In genomic region chr12:21177123-21177698, GRCm38 (mm10) we compare ENCODE assay signal across 29 mouse cellular contexts.
DNase-seq lines count a peak whose midpoint lies in the region; ATAC-seq and TF ChIP-seq lines count a peak whose summit lies in the region.
"Had no signal": no experiment of that assay in that cellular context is flagged by ENCODE, and none has a peak within 500 bp of the region (broad histone marks: within the 10 kb centered on the region; RNA-seq: fewer than 3 reads in every experiment).

No protein-coding gene starts in this region.

- no peaks in the 10 kb centered on the region for H3K27me3 ChIP-seq in hindbrain, embryonic 11.5 days (ENCODE audit: control insufficient read depth, insufficient read depth, low read length)
- no peaks in the 10 kb centered on the region for H3K27me3 ChIP-seq in hindbrain, embryonic 16.5 days (replicated peaks; ENCODE audit: control insufficient read depth, insufficient read depth, low read length)
- no peaks in the 10 kb centered on the region for H3K27me3 ChIP-seq in kidney, embryonic 15.5 days
- H3K27me3 ChIP-seq in kidney, adult 2 months (replicated peaks; ENCODE audit: control insufficient read depth, insufficient read depth, low read length): no peaks in the 10 kb centered on the region
- no peaks in the 10 kb centered on the region for H3K27me3 ChIP-seq in neural tube, embryonic 13.5 days
- no peaks in the 10 kb centered on the region for H3K27me3 ChIP-seq in neural tube, embryonic 15.5 days (replicated peaks)
- H3K27me3 ChIP-seq: CH12.LX; embryonic facial prominence, embryonic 13.5 days; embryonic facial prominence, embryonic 15.5 days; forebrain, embryonic 12.5 days; Patski had no signal

- TF ChIP-seq CTCF in kidney, adult 2 months (conservative IDR thresholded peaks at IDR 0.05; ENCODE audit: insufficient read depth, insufficient read length, low read depth, low read length): no peak

- no peak overlapping the region for H3K9ac ChIP-seq in hindbrain, embryonic 11.5 days (ENCODE audit: low read depth, low read length)
- H3K9ac ChIP-seq in hindbrain, embryonic 16.5 days (ENCODE audit: low read depth, low read length): no peak overlapping the region
- no peak overlapping the region for H3K9ac ChIP-seq in kidney, embryonic 15.5 days
- no peak overlapping the region for H3K9ac ChIP-seq in neural tube, embryonic 13.5 days
- H3K9ac ChIP-seq in neural tube, embryonic 15.5 days (replicated peaks): no peak overlapping the region
- H3K9ac ChIP-seq: embryonic facial prominence, embryonic 13.5 days; embryonic facial prominence, embryonic 15.5 days; forebrain, embryonic 12.5 days had no signal

- H3K9me3 ChIP-seq in hindbrain, embryonic 11.5 days (ENCODE audit: control insufficient read depth, low read length): no peaks in the 10 kb centered on the region
- no peaks in the 10 kb centered on the region for H3K9me3 ChIP-seq in hindbrain, embryonic 16.5 days (ENCODE audit: control insufficient read depth, low read length)
- H3K9me3 ChIP-seq in kidney, embryonic 15.5 days (replicated peaks): no peaks in the 10 kb centered on the region
- H3K9me3 ChIP-seq in neural tube, embryonic 13.5 days: no peaks in the 10 kb centered on the region
- no peaks in the 10 kb centered on the region for H3K9me3 ChIP-seq in neural tube, embryonic 15.5 days (replicated peaks)
- H3K9me3 ChIP-seq: embryonic facial prominence, embryonic 13.5 days; embryonic facial prominence, embryonic 15.5 days; forebrain, embryonic 10.5 days; forebrain, embryonic 12.5 days had no signal

- no peak overlapping the region for H3K4me2 ChIP-seq in hindbrain, embryonic 11.5 days (replicated peaks; ENCODE audit: low read depth, low read length)
- H3K4me2 ChIP-seq in hindbrain, embryonic 16.5 days (ENCODE audit: low read length): no peak overlapping the region
- H3K4me2 ChIP-seq in kidney, embryonic 15.5 days: no peak overlapping the region
- H3K4me2 ChIP-seq in neural tube, embryonic 13.5 days: no peak overlapping the region
- no peak overlapping the region for H3K4me2 ChIP-seq in neural tube, embryonic 15.5 days
- H3K4me2 ChIP-seq: embryonic facial prominence, embryonic 13.5 days; embryonic facial prominence, embryonic 15.5 days; forebrain, embryonic 12.5 days had no signal

- no peak overlapping the region for H3K27ac ChIP-seq in hindbrain, embryonic 11.5 days (ENCODE audit: low read depth, low read length)
- H3K27ac ChIP-seq in hindbrain, embryonic 16.5 days (ENCODE audit: low read depth, low read length): no peak overlapping the region
- H3K27ac ChIP-seq in kidney, embryonic 15.5 days: no peak overlapping the region
- no peak overlapping the region for H3K27ac ChIP-seq in kidney, adult 2 months (ENCODE audit: insufficient read depth, low read depth, low read length)
- 0 out of 2 replicates have a peak overlapping the region, but pooled peaks have one; percentile 13 for H3K27ac ChIP-seq in neural tube, embryonic 13.5 days (replicated peaks)
- H3K27ac ChIP-seq in neural tube, embryonic 15.5 days (replicated peaks): 0 out of 2 replicates have a peak overlapping the region, but pooled peaks have one; percentile 37
- H3K27ac ChIP-seq: embryonic facial prominence, embryonic 13.5 days; embryonic facial prominence, embryonic 15.5 days; forebrain, embryonic 10.5 days; forebrain, embryonic 12.5 days had no signal

- no peak for ATAC-seq in hindbrain, embryonic 11.5 days (ENCODE audit: low FRiP score)
- ATAC-seq in hindbrain, embryonic 16.5 days: no peak
- ATAC-seq in kidney, embryonic 15.5 days (replicated peaks; ENCODE audit: low FRiP score): 0 out of 2 replicates have a peak, but pooled peaks have one; percentile 13
- ATAC-seq in neural tube, embryonic 13.5 days (ENCODE audit: low read depth): peak; percentile 66
- peak; percentile 46; the same call in 1 of the 2 replicates for ATAC-seq in neural tube, embryonic 15.5 days (ENCODE audit: low FRiP score)
- ATAC-seq: activated CD4-positive, CD25-positive, alpha-beta regulatory T cell, adult 4 months; CD4-positive, CD25-positive, alpha-beta regulatory T cell, adult 4 months; forebrain, embryonic 14.5 days; Patski had no signal

- TF ChIP-seq POLR2A in kidney, adult 2 months (IDR thresholded peaks at IDR 0.05; ENCODE audit: low read depth, low read length): no peak

- peak; percentile 20 for DNase-seq in hindbrain, embryonic 11.5 days (ENCODE audit: low spot score)
- DNase-seq in kidney, adult 2 months: no peak
- DNase-seq in adrenal gland, postnatal 4 days (ENCODE audit: low spot score in 2 of 2): no peak
- DNase-seq: adrenal gland, adult 8-10 months; adrenal gland, postnatal 14 days; adrenal gland, postnatal 36 days; B cell, adult 2 months; cerebellum, adult 11 months; cerebellum, adult 18-20 months; cerebellum, adult 8-10 months; cerebellum, adult 9-11 months; cerebellum, postnatal 14 days; cerebellum, postnatal 36 days; embryo, embryonic 11 days had no signal

- no peak overlapping the region for H3K4me3 ChIP-seq in hindbrain, embryonic 11.5 days (ENCODE audit: low read depth, low read length)
- no peak overlapping the region for H3K4me3 ChIP-seq in hindbrain, embryonic 16.5 days (ENCODE audit: low read length)
- no peak overlapping the region for H3K4me3 ChIP-seq in kidney, embryonic 15.5 days (replicated peaks)
- no peak overlapping the region for H3K4me3 ChIP-seq in kidney, adult 2 months (ENCODE audit: insufficient read depth, low read depth, low read length)
- no peak overlapping the region for H3K4me3 ChIP-seq in neural tube, embryonic 13.5 days
- H3K4me3 ChIP-seq in neural tube, embryonic 15.5 days (replicated peaks): no peak overlapping the region
- H3K4me3 ChIP-seq: embryonic facial prominence, embryonic 13.5 days; embryonic facial prominence, embryonic 15.5 days; erythroblast, embryonic 14.5 days; forebrain, embryonic 10.5 days; forebrain, embryonic 12.5 days had no signal

- no peaks in the 10 kb centered on the region for H3K36me3 ChIP-seq in hindbrain, embryonic 11.5 days (ENCODE audit: control insufficient read depth, insufficient read depth, low read length)
- no peaks in the 10 kb centered on the region for H3K36me3 ChIP-seq in hindbrain, embryonic 16.5 days (ENCODE audit: control insufficient read depth, insufficient read depth, low read length)
- H3K36me3 ChIP-seq in kidney, embryonic 15.5 days: no peaks in the 10 kb centered on the region
- no peaks in the 10 kb centered on the region for H3K36me3 ChIP-seq in kidney, adult 2 months (ENCODE audit: control insufficient read depth, insufficient read depth, low read length)
- H3K36me3 ChIP-seq in neural tube, embryonic 13.5 days: peaks cover 11% of the 10 kb centered on the region; the same call in 1 of the 2 replicates
- H3K36me3 ChIP-seq in neural tube, embryonic 15.5 days: no peaks in the 10 kb centered on the region
- H3K36me3 ChIP-seq: embryonic facial prominence, embryonic 15.5 days; G1E had no signal

- no peaks in the 10 kb centered on the region for H3K4me1 ChIP-seq in hindbrain, embryonic 11.5 days (replicated peaks; ENCODE audit: control insufficient read depth, insufficient read depth, low read length)
- H3K4me1 ChIP-seq in hindbrain, embryonic 16.5 days (ENCODE audit: control insufficient read depth, insufficient read depth, low read depth, low read length): no peaks in the 10 kb centered on the region
- peaks cover 4% of the 10 kb centered on the region; the same call in 1 of the 2 replicates for H3K4me1 ChIP-seq in kidney, embryonic 15.5 days
- peaks cover 5% of the 10 kb centered on the region; the same call in 1 of the 2 replicates for H3K4me1 ChIP-seq in kidney, adult 2 months (ENCODE audit: control insufficient read depth, insufficient read depth, low read length)
- peaks cover 13% of the 10 kb centered on the region for H3K4me1 ChIP-seq in neural tube, embryonic 13.5 days (replicated peaks)
- peaks cover 8% of the 10 kb centered on the region; the same call in 1 of the 2 replicates for H3K4me1 ChIP-seq in neural tube, embryonic 15.5 days
- H3K4me1 ChIP-seq: embryonic facial prominence, embryonic 13.5 days; embryonic facial prominence, embryonic 15.5 days; forebrain, embryonic 10.5 days; forebrain, embryonic 12.5 days had no signal

Comparison
In these comparisons a context has a peak if more than half of its experiments do, and no peak if none do; other contexts are left out.
1. ATAC-seq: peak in kidney, embryonic 15.5 days (single experiment), neural tube, embryonic 13.5 days (single experiment) and neural tube, embryonic 15.5 days (single experiment); none in hindbrain, embryonic 11.5 days (single experiment) and hindbrain, embryonic 16.5 days (single experiment).
2. H3K27ac ChIP-seq: peak in neural tube, embryonic 13.5 days (single experiment) and neural tube, embryonic 15.5 days (single experiment); none in hindbrain, embryonic 11.5 days (single experiment), hindbrain, embryonic 16.5 days (single experiment), kidney, embryonic 15.5 days (single experiment) and kidney, adult 2 months (single experiment).